Mouse (Mus musculus) MEL (cell line): ENCODE measurements around the gene Olfr1153. TPM values are rescaled to one million over a fixed set of nuclear protein-coding genes. Genes with fewer than 3 reads are reported as not detected.

Source experiments
- DNase-seq: peaks from one replicate; pipeline ENCODE4 v3.0.0; 2011; ENCODE audit warnings: low read depth, low spot score
- H3K27ac ChIP-seq: 2 replicates; pipeline ENCODE4 v1.5.1; 2012; ENCODE audit warnings: low read depth, mild to moderate bottlenecking, control low read depth, low read length, moderate library complexity; ENCODE audit not compliant: control insufficient read depth
- H3K27me3 ChIP-seq, 2 experiments: fragments of 150-350 bp in 1 of 2; sonication (generic) in 1 of 2; 2 replicates each; pipeline ENCODE4 v1.6.1; 2012; ENCODE audit warnings: low read length in 2 of 2, mild to moderate bottlenecking in 2 of 2, improper control_type of control experiment in 1 of 2, moderate library complexity in 1 of 2; ENCODE audit not compliant: insufficient read depth in 2 of 2, control insufficient read depth in 1 of 2
- H3K36me3 ChIP-seq, 2 experiments: 2 replicates each; pipeline ENCODE4 v1.6.1; 2012 to 2014; ENCODE audit warnings: low read length in 2 of 2, improper control_type of control experiment in 1 of 2, inconsistent platforms in 1 of 2, mild to moderate bottlenecking in 1 of 2; ENCODE audit not compliant: insufficient read depth in 2 of 2, control insufficient read depth in 1 of 2
- H3K4me1 ChIP-seq, 2 experiments: fragments of 150-350 bp in 1 of 2; sonication (generic) in 1 of 2; 2 replicates each; pipeline ENCODE4 v1.6.1; 2012; ENCODE audit warnings: low read length in 2 of 2, improper control_type of control experiment in 1 of 2, mild to moderate bottlenecking in 1 of 2; ENCODE audit not compliant: insufficient read depth in 2 of 2, control insufficient read depth in 1 of 2
- H3K4me3 ChIP-seq, 2 experiments: fragments of 150-350 bp in 1 of 2; sonication (generic) in 1 of 2; 2 replicates each; pipeline ENCODE4 v1.5.1; 2012; ENCODE audit warnings: low read depth in 2 of 2, low read length in 2 of 2, mild to moderate bottlenecking in 2 of 2, moderate library complexity in 2 of 2, control low read depth in 1 of 2, improper control_type of control experiment in 1 of 2; ENCODE audit not compliant: control insufficient read depth in 1 of 2, insufficient read depth in 1 of 2
- H3K79me2 ChIP-seq: 2 replicates; pipeline ENCODE4 v1.6.1; 2012; ENCODE audit warnings: mild to moderate bottlenecking, low read length, moderate library complexity; ENCODE audit not compliant: control insufficient read depth, poor library complexity, insufficient read depth
- H3K9ac ChIP-seq: 2 replicates; pipeline ENCODE4 v1.6.1; 2012; ENCODE audit warnings: low read depth, mild to moderate bottlenecking, control low read depth, low read length, moderate library complexity; ENCODE audit not compliant: control insufficient read depth, poor library complexity, severe bottlenecking
- H3K9me3 ChIP-seq: fragments of 150-350 bp; sonication (generic); replicated peaks from 2 replicates; pipeline ENCODE4 v1.6.1; 2012; ENCODE audit warnings: mild to moderate bottlenecking, low read length, improper control_type of control experiment, moderate library complexity; ENCODE audit not compliant: insufficient read depth
- GABPA ChIP-seq: IDR thresholded peaks from 2 replicates; pipeline ENCODE4 v1.6.1; 2012; ENCODE audit warnings: low read depth, mild to moderate bottlenecking, inconsistent platforms, low read length, improper control_type of control experiment, moderate library complexity
- HCFC1 ChIP-seq: IDR thresholded peaks from 2 replicates; pipeline ENCODE4 v1.6.1; 2012; ENCODE audit warnings: low read depth, mild to moderate bottlenecking, inconsistent platforms, low read length, improper control_type of control experiment, moderate library complexity
- KAT2A ChIP-seq: conservative IDR thresholded peaks from 2 replicates; pipeline ENCODE4 v1.6.1; 2012; ENCODE audit warnings: low read depth, low read length, improper control_type of control experiment, inconsistent platforms
- MYB ChIP-seq: IDR thresholded peaks from 2 replicates; pipeline ENCODE4 v1.6.1; 2011; ENCODE audit warnings: mild to moderate bottlenecking, low read depth, low read length, improper control_type of control experiment
- MYC ChIP-seq: IDR thresholded peaks from 2 replicates; pipeline ENCODE4 v1.6.1; 2011; ENCODE audit warnings: low read depth, mild to moderate bottlenecking, low read length, improper control_type of control experiment, moderate library complexity
- ZNF384 ChIP-seq: IDR thresholded peaks from 2 replicates; pipeline ENCODE4 v1.6.1; 2012; ENCODE audit warnings: low read depth, mild to moderate bottlenecking, inconsistent platforms, low read length, improper control_type of control experiment
- polyA plus RNA-seq, 2 experiments: library from polyadenylated mRNA; stranded (reverse) in 1 of 2; unstranded in 1 of 2; fragments of >175 nt in 1 of 2; fragments of >200 nt in 1 of 2; gene quantifications; 2 replicates each; pipeline versions ENCODE4 v1.2.1 to v1.2.4; 2012; ENCODE audit warnings: low replicate concordance in 2 of 2, low read depth in 1 of 2; ENCODE audit not compliant: insufficient read length in 2 of 2, insufficient read depth in 1 of 2, missing spikeins in 1 of 2
- total RNA-seq: library from RNA; depleted of rRNA; stranded (reverse); fragments of 300-350 nt; gene quantifications from 2 replicates; pipeline ENCODE4 v1.2.3, GENCODE M21; 2012; rRNA removed

Gene Olfr1153
- total and polyA plus RNA-seq, 3 experiments, result not detected

DNA sequence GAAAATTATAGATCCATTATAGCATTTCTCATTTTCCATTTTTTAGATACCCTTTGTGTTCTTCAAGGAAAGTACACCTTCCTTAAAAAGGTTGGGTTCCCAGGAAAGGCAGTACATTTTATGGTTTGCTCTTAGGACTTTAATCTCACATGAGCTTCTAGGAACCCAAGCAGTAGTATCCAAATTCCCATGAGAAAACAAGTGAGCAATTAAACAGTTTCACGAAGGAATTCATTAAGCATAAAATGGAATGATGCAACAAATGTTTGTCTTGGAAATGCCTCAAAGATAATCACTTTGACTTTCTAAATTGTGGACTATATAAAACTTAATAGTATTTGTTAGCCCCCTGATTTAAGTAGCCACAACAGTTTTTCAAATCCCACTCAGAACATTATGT, 10.3 kb downstream of the Olfr1153 start, which contains the start of gene Olfr1154:
Gene Olfr1154, minus strand, starts transcription at position 101 of the 400 bp plus-strand sequence.
- no peak within 1 kb of the TSS for H3K27ac ChIP-seq

DNA sequence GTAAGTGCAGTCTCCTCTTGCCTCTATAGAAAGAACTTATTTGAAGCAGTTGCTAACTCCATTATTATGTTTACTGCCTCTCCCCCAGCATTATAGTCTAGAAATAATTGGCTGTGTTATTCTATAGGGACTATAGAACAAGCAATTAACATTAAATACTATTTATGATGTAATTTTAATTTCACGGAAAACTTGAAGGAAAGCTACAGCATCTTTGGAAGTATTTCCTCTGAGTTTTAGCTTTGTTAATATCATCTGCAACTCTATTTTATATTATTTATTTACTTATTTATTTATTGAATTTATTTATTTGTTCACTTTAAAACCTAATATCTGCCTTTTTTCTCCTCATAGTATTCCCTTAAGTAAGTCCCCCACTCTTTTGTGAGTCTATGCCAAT, 50.3 kb downstream of the Olfr1153 start, which contains the start of gene Olfr1155:
Gene Olfr1155, minus strand, starts transcription at position 101 of the 400 bp plus-strand sequence.
- TF ChIP-seq HCFC1 (no peak), MYC (no peak)
- no peaks in the 10 kb centered on the region for H3K4me1 ChIP-seq
- H3K36me3 ChIP-seq, result no peaks in the 10 kb centered on the region
- no peak within 1 kb of the TSS for H3K9ac ChIP-seq
- H3K27me3 ChIP-seq, result no peaks in the 10 kb centered on the region
- DNase-seq, result no peak
- H3K27ac ChIP-seq, result no peak within 1 kb of the TSS
- no peak within 1 kb of the TSS for H3K4me3 ChIP-seq
- no peaks in the 10 kb centered on the region for H3K79me2 ChIP-seq
- no peaks in the 10 kb centered on the region for H3K9me3 ChIP-seq

More for the DNA sequence above, 10.3 kb downstream of the Olfr1153 start, which contains the start of gene Olfr1154:
- no peak for DNase-seq
- H3K4me1 ChIP-seq, result no peaks in the 10 kb centered on the region
- H3K79me2 ChIP-seq, result no peaks in the 10 kb centered on the region
- no peaks in the 10 kb centered on the region for H3K36me3 ChIP-seq
- no peaks in the 10 kb centered on the region for H3K27me3 ChIP-seq
- TF ChIP-seq GABPA (no peak), ZNF384 (no peak), MYB (no peak), KAT2A (no peak)
- no peak within 1 kb of the TSS for H3K4me3 ChIP-seq
- no peak within 1 kb of the TSS for H3K9ac ChIP-seq
- H3K9me3 ChIP-seq, result no peaks in the 10 kb centered on the region

Other genes starting within 250 kb of the Olfr1153 start
- gene Olfr1133, start 247.6 kb upstream of the Olfr1153 start, total RNA-seq, result not detected in 2 replicates
- not detected for gene Olfr1133, start 247.6 kb upstream of the Olfr1153 start, polyA plus RNA-seq
- not detected in 2 replicates for gene Olfr1134, start 236.5 kb upstream of the Olfr1153 start, total RNA-seq
- gene Olfr1134, start 236.5 kb upstream of the Olfr1153 start, polyA plus RNA-seq, result not detected
- not detected in 2 replicates for gene Olfr1135, start 221.3 kb upstream of the Olfr1153 start, total RNA-seq
- gene Olfr1135, start 221.3 kb upstream of the Olfr1153 start, polyA plus RNA-seq, result not detected
- not detected in 2 replicates for gene Olfr1136, start 201.0 kb upstream of the Olfr1153 start, total RNA-seq
- not detected for gene Olfr1136, start 201.0 kb upstream of the Olfr1153 start, polyA plus RNA-seq
- gene Olfr1137, start 181.8 kb upstream of the Olfr1153 start, total RNA-seq, result not detected in 2 replicates
- not detected for gene Olfr1137, start 181.8 kb upstream of the Olfr1153 start, polyA plus RNA-seq
- gene Olfr1138, start 155.0 kb upstream of the Olfr1153 start, total RNA-seq, result not detected in 2 replicates
- not detected for gene Olfr1138, start 155.0 kb upstream of the Olfr1153 start, polyA plus RNA-seq
- not detected in 2 replicates for gene Olfr1140, start 151.2 kb upstream of the Olfr1153 start, total RNA-seq
- gene Olfr1140, start 151.2 kb upstream of the Olfr1153 start, polyA plus RNA-seq, result not detected
- gene Olfr1141, start 141.0 kb upstream of the Olfr1153 start, total RNA-seq, result not detected in 2 replicates
- gene Olfr1141, start 141.0 kb upstream of the Olfr1153 start, polyA plus RNA-seq, result not detected
- gene Olfr152, start 115.5 kb upstream of the Olfr1153 start, total RNA-seq, result not detected in 2 replicates
- gene Olfr152, start 115.5 kb upstream of the Olfr1153 start, polyA plus RNA-seq, result not detected
- gene Olfr1143, start 94.4 kb upstream of the Olfr1153 start, total RNA-seq, result not detected in 2 replicates
- gene Olfr1143, start 94.4 kb upstream of the Olfr1153 start, polyA plus RNA-seq, result not detected
- gene Olfr1145, start 85.1 kb upstream of the Olfr1153 start, total RNA-seq, result not detected in 2 replicates
- gene Olfr1145, start 85.1 kb upstream of the Olfr1153 start, polyA plus RNA-seq, result not detected
- not detected in 2 replicates for gene Olfr1148, start 64.4 kb upstream of the Olfr1153 start, total RNA-seq
- not detected for gene Olfr1148, start 64.4 kb upstream of the Olfr1153 start, polyA plus RNA-seq
- gene Olfr1150-ps1, start 51.0 kb upstream of the Olfr1153 start, total RNA-seq, result not detected in 2 replicates
- not detected for gene Olfr1150-ps1, start 51.0 kb upstream of the Olfr1153 start, polyA plus RNA-seq
- not detected in 2 replicates for gene Olfr1151, start 39.1 kb upstream of the Olfr1153 start, total RNA-seq
- not detected for gene Olfr1151, start 39.1 kb upstream of the Olfr1153 start, polyA plus RNA-seq
- not detected in 2 replicates for gene Olfr1152, start 28.5 kb upstream of the Olfr1153 start, total RNA-seq
- under 1 TPM in 1 of 2 experiments, not detected in 1; 0.01 TPM for gene Olfr1152, start 28.5 kb upstream of the Olfr1153 start, polyA plus RNA-seq
- not detected in 2 replicates for gene Olfr1154, start 10.2 kb downstream of the Olfr1153 start, total RNA-seq
- not detected for gene Olfr1154, start 10.2 kb downstream of the Olfr1153 start, polyA plus RNA-seq
- not detected in 2 replicates for gene Olfr1155, start 50.2 kb downstream of the Olfr1153 start, total RNA-seq
- not detected for gene Olfr1155, start 50.2 kb downstream of the Olfr1153 start, polyA plus RNA-seq
- gene Olfr1156, start 58.1 kb downstream of the Olfr1153 start, total RNA-seq, result not detected in 2 replicates
- gene Olfr1156, start 58.1 kb downstream of the Olfr1153 start, polyA plus RNA-seq, result under 1 TPM in 1 of 2 experiments, not detected in 1; 0.03 TPM
- not detected in 2 replicates for gene Olfr1157, start 73.3 kb downstream of the Olfr1153 start, total RNA-seq
- gene Olfr1157, start 73.3 kb downstream of the Olfr1153 start, polyA plus RNA-seq, result not detected
- not detected in 2 replicates for gene Olfr74, start 79.7 kb downstream of the Olfr1153 start, total RNA-seq
- gene Olfr74, start 79.7 kb downstream of the Olfr1153 start, polyA plus RNA-seq, result not detected
- not detected in 2 replicates for gene Olfr1158, start 95.2 kb downstream of the Olfr1153 start, total RNA-seq
- not detected for gene Olfr1158, start 95.2 kb downstream of the Olfr1153 start, polyA plus RNA-seq
- gene Olfr1160, start 113.3 kb downstream of the Olfr1153 start, total RNA-seq, result not detected in 2 replicates
- not detected for gene Olfr1160, start 113.3 kb downstream of the Olfr1153 start, polyA plus RNA-seq
- not detected in 2 replicates for gene Olfr1161, start 127.8 kb downstream of the Olfr1153 start, total RNA-seq
- gene Olfr1161, start 127.8 kb downstream of the Olfr1153 start, polyA plus RNA-seq, result not detected
- not detected in 2 replicates for gene Olfr73, start 142.7 kb downstream of the Olfr1153 start, total RNA-seq
- gene Olfr73, start 142.7 kb downstream of the Olfr1153 start, polyA plus RNA-seq, result not detected
- gene Olfr1162, start 156.2 kb downstream of the Olfr1153 start, total RNA-seq, result not detected in 2 replicates
- not detected for gene Olfr1162, start 156.2 kb downstream of the Olfr1153 start, polyA plus RNA-seq
- not detected in 2 replicates for gene Olfr1163, start 176.9 kb downstream of the Olfr1153 start, total RNA-seq
- not detected for gene Olfr1163, start 176.9 kb downstream of the Olfr1153 start, polyA plus RNA-seq
- not detected in 2 replicates for gene Olfr1164, start 199.0 kb downstream of the Olfr1153 start, total RNA-seq
- gene Olfr1164, start 199.0 kb downstream of the Olfr1153 start, polyA plus RNA-seq, result not detected
- gene Olfr1166, start 233.3 kb downstream of the Olfr1153 start, total RNA-seq, result not detected in 2 replicates
- not detected for gene Olfr1166, start 233.3 kb downstream of the Olfr1153 start, polyA plus RNA-seq